Mouse (Mus musculus): ENCODE results near the gene Zfp804a. TPM values are rescaled to one million over a fixed set of nuclear protein-coding genes. Genes with fewer than 3 reads are reported as not detected.

Zfp804a gene
- polyA plus RNA-seq, 1 experiment from 2014 or later: 3.9 TPM

GRCm38 (mm10) chr2:82210605-82211004 lies 157.6 kb downstream of the Zfp804a start:
- Histone ChIP-seq H3K4me2 (replicated peaks; ENCODE audit: low read depth, low read length) (no peak overlapping the region), H3K27me3 (ENCODE audit: control insufficient read depth, insufficient read depth, low read length) (no peaks in the 10 kb centered on the region), H3K9me3 (ENCODE audit: control insufficient read depth, low read depth, low read length) (no peaks in the 10 kb centered on the region; the same call in 1 of the 2 replicates), H3K36me3 (ENCODE audit: control insufficient read depth, insufficient read depth, low read length) (no peaks in the 10 kb centered on the region), H3K4me3 (ENCODE audit: low read depth, low read length) (no peak overlapping the region), H3K9ac (replicated peaks; ENCODE audit: low read depth, low read length) (no peak overlapping the region), H3K4me1 (ENCODE audit: control insufficient read depth, insufficient read depth, low read length) (no peaks in the 10 kb centered on the region), H3K27ac (ENCODE audit: low read length) (no peak overlapping the region)
- no peak for ATAC-seq (ENCODE audit: insufficient number of reproducible peaks, insufficient read depth, low FRiP score, low read depth)
- WGBS: 70% methylated on average over 1 of the region's 1 CpGs

GRCm38 (mm10) chr2:82211972-82212371 lies 158.9 kb downstream of the Zfp804a start:
- Histone ChIP-seq H3K36me3 (ENCODE audit: control insufficient read depth, insufficient read depth, low read length) (no peaks in the 10 kb centered on the region), H3K9ac (replicated peaks; ENCODE audit: low read depth, low read length) (no peak overlapping the region), H3K4me2 (replicated peaks; ENCODE audit: low read depth, low read length) (no peak overlapping the region), H3K4me3 (ENCODE audit: low read depth, low read length) (no peak overlapping the region), H3K27me3 (ENCODE audit: control insufficient read depth, insufficient read depth, low read length) (no peaks in the 10 kb centered on the region), H3K9me3 (ENCODE audit: control insufficient read depth, low read depth, low read length) (no peaks in the 10 kb centered on the region; the same call in 1 of the 2 replicates), H3K4me1 (ENCODE audit: control insufficient read depth, insufficient read depth, low read length) (no peaks in the 10 kb centered on the region), H3K27ac (ENCODE audit: low read length) (no peak overlapping the region)
- 82% methylated on average over 1 of the region's 1 CpGs for WGBS
- no peak for ATAC-seq (ENCODE audit: insufficient number of reproducible peaks, insufficient read depth, low FRiP score, low read depth)

- no peaks in the 10 kb centered on the region for H3K36me3 ChIP-seq (ENCODE audit: control insufficient read depth, insufficient read depth, low read length)
- no peak overlapping the region for H3K4me2 ChIP-seq (replicated peaks; ENCODE audit: low read depth, low read length)
- no peak overlapping the region for H3K4me3 ChIP-seq (ENCODE audit: low read depth, low read length)
- 53% methylated on average over 2 of the region's 2 CpGs for WGBS
- no peaks in the 10 kb centered on the region; the same call in 1 of the 2 replicates for H3K9me3 ChIP-seq (ENCODE audit: control insufficient read depth, low read depth, low read length)
- no peaks in the 10 kb centered on the region for H3K4me1 ChIP-seq (ENCODE audit: control insufficient read depth, insufficient read depth, low read length)
- no peak overlapping the region for H3K27ac ChIP-seq (ENCODE audit: low read length)
- ATAC-seq (ENCODE audit: insufficient number of reproducible peaks, insufficient read depth, low FRiP score, low read depth): no peak
- no peak overlapping the region for H3K9ac ChIP-seq (replicated peaks; ENCODE audit: low read depth, low read length)
- H3K27me3 ChIP-seq (ENCODE audit: control insufficient read depth, insufficient read depth, low read length): no peaks in the 10 kb centered on the region
Observed at GRCm38 (mm10) chr2:82217873-82218272, 164.9 kb downstream of the Zfp804a start.

- Histone ChIP-seq H3K4me2 (replicated peaks; ENCODE audit: low read depth, low read length) (no peak overlapping the region), H3K9me3 (ENCODE audit: control insufficient read depth, low read depth, low read length) (no peaks in the 10 kb centered on the region), H3K4me1 (ENCODE audit: control insufficient read depth, insufficient read depth, low read length) (no peaks in the 10 kb centered on the region), H3K27me3 (ENCODE audit: control insufficient read depth, insufficient read depth, low read length) (no peaks in the 10 kb centered on the region), H3K27ac (ENCODE audit: low read length) (no peak overlapping the region), H3K4me3 (ENCODE audit: low read depth, low read length) (no peak overlapping the region), H3K9ac (replicated peaks; ENCODE audit: low read depth, low read length) (no peak overlapping the region), H3K36me3 (ENCODE audit: control insufficient read depth, insufficient read depth, low read length) (no peaks in the 10 kb centered on the region)
- ATAC-seq (ENCODE audit: insufficient number of reproducible peaks, insufficient read depth, low FRiP score, low read depth): no peak
Observed at GRCm38 (mm10) chr2:82246020-82246419, 193.0 kb downstream of the Zfp804a start.

- ATAC-seq (ENCODE audit: insufficient number of reproducible peaks, insufficient read depth, low FRiP score, low read depth): no peak
- Histone ChIP-seq H3K4me2 (replicated peaks; ENCODE audit: low read depth, low read length) (no peak overlapping the region), H3K4me1 (ENCODE audit: control insufficient read depth, insufficient read depth, low read length) (no peaks in the 10 kb centered on the region), H3K9me3 (ENCODE audit: control insufficient read depth, low read depth, low read length) (no peaks in the 10 kb centered on the region), H3K36me3 (ENCODE audit: control insufficient read depth, insufficient read depth, low read length) (no peaks in the 10 kb centered on the region), H3K9ac (replicated peaks; ENCODE audit: low read depth, low read length) (no peak overlapping the region), H3K27me3 (ENCODE audit: control insufficient read depth, insufficient read depth, low read length) (no peaks in the 10 kb centered on the region), H3K4me3 (ENCODE audit: low read depth, low read length) (no peak overlapping the region), H3K27ac (ENCODE audit: low read length) (no peak overlapping the region)
Observed at GRCm38 (mm10) chr2:82246902-82247522, 194.0 kb downstream of the Zfp804a start.

- Histone ChIP-seq H3K4me3 (ENCODE audit: low read depth, low read length) (no peak overlapping the region), H3K9me3 (ENCODE audit: control insufficient read depth, low read depth, low read length) (no peaks in the 10 kb centered on the region), H3K4me1 (ENCODE audit: control insufficient read depth, insufficient read depth, low read length) (no peaks in the 10 kb centered on the region), H3K36me3 (ENCODE audit: control insufficient read depth, insufficient read depth, low read length) (no peaks in the 10 kb centered on the region), H3K4me2 (replicated peaks; ENCODE audit: low read depth, low read length) (no peak overlapping the region), H3K9ac (replicated peaks; ENCODE audit: low read depth, low read length) (no peak overlapping the region), H3K27ac (ENCODE audit: low read length) (no peak overlapping the region), H3K27me3 (ENCODE audit: control insufficient read depth, insufficient read depth, low read length) (no peaks in the 10 kb centered on the region)
- ATAC-seq (ENCODE audit: insufficient number of reproducible peaks, insufficient read depth, low FRiP score, low read depth): no peak
- 64% methylated on average over 5 of the region's 5 CpGs for WGBS
Observed at GRCm38 (mm10) chr2:82253382-82253781, 200.4 kb downstream of the Zfp804a start.

GRCm38 (mm10) chr2:82282591-82283269 lies 229.7 kb downstream of the Zfp804a start:
- ATAC-seq (ENCODE audit: insufficient number of reproducible peaks, insufficient read depth, low FRiP score, low read depth): no peak
- Histone ChIP-seq H3K9me3 (ENCODE audit: control insufficient read depth, low read depth, low read length) (no peaks in the 10 kb centered on the region), H3K36me3 (ENCODE audit: control insufficient read depth, insufficient read depth, low read length) (no peaks in the 10 kb centered on the region), H3K4me3 (ENCODE audit: low read depth, low read length) (no peak overlapping the region), H3K4me1 (ENCODE audit: control insufficient read depth, insufficient read depth, low read length) (no peaks in the 10 kb centered on the region), H3K27ac (ENCODE audit: low read length) (no peak overlapping the region), H3K27me3 (ENCODE audit: control insufficient read depth, insufficient read depth, low read length) (no peaks in the 10 kb centered on the region), H3K4me2 (replicated peaks; ENCODE audit: low read depth, low read length) (no peak overlapping the region), H3K9ac (replicated peaks; ENCODE audit: low read depth, low read length) (no peak overlapping the region)
- 58% methylated on average over 2 of the region's 2 CpGs for WGBS

- Histone ChIP-seq H3K9me3 (ENCODE audit: control insufficient read depth, low read depth, low read length) (no peaks in the 10 kb centered on the region), H3K4me3 (ENCODE audit: low read depth, low read length) (no peak overlapping the region), H3K36me3 (ENCODE audit: control insufficient read depth, insufficient read depth, low read length) (no peaks in the 10 kb centered on the region), H3K27ac (ENCODE audit: low read length) (no peak overlapping the region), H3K9ac (replicated peaks; ENCODE audit: low read depth, low read length) (no peak overlapping the region), H3K4me2 (replicated peaks; ENCODE audit: low read depth, low read length) (no peak overlapping the region), H3K27me3 (ENCODE audit: control insufficient read depth, insufficient read depth, low read length) (no peaks in the 10 kb centered on the region), H3K4me1 (ENCODE audit: control insufficient read depth, insufficient read depth, low read length) (no peaks in the 10 kb centered on the region)
- ATAC-seq (ENCODE audit: insufficient number of reproducible peaks, insufficient read depth, low FRiP score, low read depth): no peak
- WGBS: 73% methylated on average over 2 of the region's 2 CpGs
Observed at GRCm38 (mm10) chr2:82294932-82295493, 242.0 kb downstream of the Zfp804a start.

All from stomach, embryonic 14.5 days (tissue).